In the genomic region with DNA sequence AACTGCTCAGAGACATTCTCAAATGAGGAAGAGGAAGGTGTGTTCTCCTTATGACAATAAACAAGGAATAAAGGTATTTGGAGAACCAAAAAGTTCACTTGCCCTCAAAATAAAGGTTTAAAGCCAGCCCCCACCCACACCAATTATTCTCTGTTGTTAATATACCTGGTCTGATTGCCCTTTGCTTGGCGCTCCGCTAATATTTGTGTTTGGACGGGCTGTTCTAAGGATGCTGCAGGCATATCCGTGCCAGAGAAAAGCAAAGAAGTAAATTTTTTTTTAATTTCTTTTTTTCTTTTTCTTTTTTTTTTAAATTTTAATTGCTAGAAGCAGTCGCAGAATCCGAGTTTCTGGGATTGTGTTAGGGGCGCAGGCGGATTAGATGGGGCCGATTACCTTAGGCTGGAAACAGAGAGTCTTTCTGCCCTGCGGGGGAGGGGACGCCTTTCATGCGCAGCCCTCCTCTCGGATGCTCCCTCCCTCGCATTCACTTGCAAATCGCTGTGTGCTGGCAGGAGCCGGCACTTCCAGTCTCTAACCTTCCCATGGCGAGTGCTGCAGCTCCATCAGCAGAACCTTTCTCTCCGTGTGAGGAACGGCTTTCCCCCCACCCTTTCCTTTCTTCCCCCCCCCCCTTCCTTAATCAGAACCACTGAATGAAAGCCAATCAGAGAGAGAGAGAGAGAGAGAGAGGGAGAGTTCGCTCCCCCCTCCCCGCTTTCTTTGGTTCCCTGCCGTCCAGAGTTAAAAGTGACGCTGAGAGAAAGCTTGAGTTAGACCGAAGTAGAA, we compare ENCODE assay signal across 10 mouse cellular contexts. TPM values are rescaled to one million over a fixed set of nuclear protein-coding genes. Genes with fewer than 3 reads are reported as not detected.
A peak's percentile ranks its signal among the peaks of the same experiment; 100 is the strongest.
DNase-seq lines count a peak whose midpoint lies in the region; ATAC-seq and TF ChIP-seq lines count a peak whose summit lies in the region.
"Had no signal": no experiment of that assay in that cellular context is flagged by ENCODE, and none has a peak within 500 bp of the region (broad histone marks: within the 10 kb centered on the region; RNA-seq: fewer than 3 reads in every experiment).

Gene Cdh10 (plus strand): TSS at position 763 of the 789 bp plus-strand sequence.

- DNase-seq in heart, adult 9 months (ENCODE audit: low spot score in 2 of 2): no peak
- DNase-seq in WW6 (ENCODE audit: low read depth, low spot score): peak; percentile 43
- peak; percentile 90 for DNase-seq in hindbrain, postnatal 0 days (ENCODE audit: low spot score)
- peak; percentile 31 for DNase-seq in retina, postnatal 7 days (ENCODE audit: low read depth, low spot score)
- no peak for DNase-seq in gastrocnemius, postnatal 25 days

- H3K27ac ChIP-seq in heart, embryonic 11.5 days (ENCODE audit: low read depth, low read length): no peak within 1 kb of the TSS
- H3K27ac ChIP-seq in embryonic facial prominence, embryonic 13.5 days: no peak within 1 kb of the TSS; the same call in 1 of the 2 replicates
- H3K27ac ChIP-seq in hindbrain, postnatal 0 days: peak within 1 kb of the TSS; percentile 74
- H3K27ac ChIP-seq in limb, embryonic 15.5 days: no peak within 1 kb of the TSS
- H3K27ac ChIP-seq: macrophage had no signal

- H3K4me2 ChIP-seq in heart, embryonic 11.5 days: peak within 1 kb of the TSS; percentile 72
- peak within 1 kb of the TSS; percentile 63 for H3K4me2 ChIP-seq in embryonic facial prominence, embryonic 13.5 days
- peak within 1 kb of the TSS; percentile 63 for H3K4me2 ChIP-seq in hindbrain, postnatal 0 days (ENCODE audit: low read depth, low read length)
- peak within 1 kb of the TSS; percentile 54 for H3K4me2 ChIP-seq in limb, embryonic 15.5 days

- no peaks in the 10 kb centered on the region for H3K36me3 ChIP-seq in heart, embryonic 11.5 days (ENCODE audit: control insufficient read depth, insufficient read depth, low read length)
- H3K36me3 ChIP-seq in embryonic facial prominence, embryonic 13.5 days: no peaks in the 10 kb centered on the region
- no peaks in the 10 kb centered on the region for H3K36me3 ChIP-seq in hindbrain, postnatal 0 days (ENCODE audit: insufficient read depth, low read length)
- no peaks in the 10 kb centered on the region for H3K36me3 ChIP-seq in limb, embryonic 15.5 days

- TF ChIP-seq CTCF in hindbrain, postnatal 0 days (IDR thresholded peaks at IDR 0.05; ENCODE audit: low read depth): no peak

- no peaks in the 10 kb centered on the region for H3K27me3 ChIP-seq in heart, embryonic 11.5 days (ENCODE audit: control insufficient read depth, insufficient read depth, low read length)
- H3K27me3 ChIP-seq in embryonic facial prominence, embryonic 13.5 days: no peaks in the 10 kb centered on the region
- H3K27me3 ChIP-seq in hindbrain, postnatal 0 days (ENCODE audit: insufficient read depth, low read length): no peaks in the 10 kb centered on the region
- H3K27me3 ChIP-seq in limb, embryonic 15.5 days: no peaks in the 10 kb centered on the region
- H3K27me3 ChIP-seq: CH12.LX had no signal

- H3K4me1 ChIP-seq in heart, embryonic 11.5 days (ENCODE audit: control insufficient read depth, insufficient read depth, low read length): no peaks in the 10 kb centered on the region
- H3K4me1 ChIP-seq in embryonic facial prominence, embryonic 13.5 days: peaks cover 2% of the 10 kb centered on the region; the same call in 1 of the 2 replicates
- no peaks in the 10 kb centered on the region for H3K4me1 ChIP-seq in hindbrain, postnatal 0 days (ENCODE audit: insufficient read depth, low read length)
- peaks cover 5% of the 10 kb centered on the region; the same call in 1 of the 2 replicates for H3K4me1 ChIP-seq in limb, embryonic 15.5 days

- no peaks in the 10 kb centered on the region for H3K9me3 ChIP-seq in heart, embryonic 11.5 days (replicated peaks; ENCODE audit: control insufficient read depth, low read length)
- H3K9me3 ChIP-seq in embryonic facial prominence, embryonic 13.5 days: no peaks in the 10 kb centered on the region
- H3K9me3 ChIP-seq in hindbrain, postnatal 0 days (ENCODE audit: low read length): no peaks in the 10 kb centered on the region
- no peaks in the 10 kb centered on the region for H3K9me3 ChIP-seq in limb, embryonic 15.5 days

- ATAC-seq in heart, embryonic 11.5 days (replicated peaks; ENCODE audit: insufficient number of reproducible peaks, low FRiP score, low TSS enrichment): peak; percentile 61; the same call in 1 of the 2 replicates
- ATAC-seq in embryonic facial prominence, embryonic 13.5 days (ENCODE audit: insufficient number of reproducible peaks, insufficient read depth, low FRiP score, low TSS enrichment, low read depth): peak; percentile 69; the same call in 1 of the 2 replicates
- peak; percentile 92 for ATAC-seq in hindbrain, postnatal 0 days
- ATAC-seq in limb, embryonic 15.5 days (ENCODE audit: insufficient number of reproducible peaks, low FRiP score, low TSS enrichment, low read depth): no peak

- H3K9ac ChIP-seq in heart, embryonic 11.5 days (ENCODE audit: low read depth, low read length): peak within 1 kb of the TSS; percentile 56
- H3K9ac ChIP-seq in embryonic facial prominence, embryonic 13.5 days: peak within 1 kb of the TSS; percentile 66
- peak within 1 kb of the TSS; percentile 40 for H3K9ac ChIP-seq in hindbrain, postnatal 0 days (replicated peaks; ENCODE audit: low read length)
- H3K9ac ChIP-seq in limb, embryonic 15.5 days: 0 out of 2 replicates have a peak within 1 kb of the TSS, but pooled peaks have one; percentile 14

- 1% methylated on average over 23 of the region's 24 CpGs for WGBS in heart, embryonic 11.5 days (ENCODE audit: insufficient replicate concordance)
- under 1% methylated on average over 24 of the region's 24 CpGs for WGBS in embryonic facial prominence, embryonic 13.5 days
- under 1% methylated on average over 24 of the region's 24 CpGs for WGBS in hindbrain, postnatal 0 days
- under 1% methylated on average over 22 of the region's 24 CpGs for WGBS in limb, embryonic 15.5 days

- H3K4me3 ChIP-seq in heart, embryonic 11.5 days (ENCODE audit: low read depth, low read length): peak within 1 kb of the TSS; percentile 46
- peak within 1 kb of the TSS; percentile 44 for H3K4me3 ChIP-seq in embryonic facial prominence, embryonic 13.5 days
- H3K4me3 ChIP-seq in hindbrain, postnatal 0 days (ENCODE audit: low read length): peak within 1 kb of the TSS; percentile 51
- peak within 1 kb of the TSS; percentile 44 for H3K4me3 ChIP-seq in limb, embryonic 15.5 days

RNA-seq across cellular contexts. Expression of gene Cdh10, which starts in this region (rescaled TPM):
- polyA plus RNA-seq in heart, embryonic 11.5 days (2014; fragmentation: Nextera tagmentation; extraction: Ambion mirVana): 2.3 TPM in 2 replicates
- 5.8 and 8.2 TPM in 2 replicates for polyA plus RNA-seq in embryonic facial prominence, embryonic 13.5 days (2015; fragmentation: Nextera tagmentation; extraction: Ambion mirVana)
- total RNA-seq in hindbrain, postnatal 0 days (2014; rRNA removed): 30.9 and 31.7 TPM in 2 replicates
- polyA plus RNA-seq in hindbrain, postnatal 0 days (2015; fragmentation: Nextera tagmentation; extraction: Ambion mirVana): 26.4 and 26.6 TPM in 2 replicates
- 2.6 and 2.8 TPM in 2 replicates for polyA plus RNA-seq in limb, embryonic 15.5 days (2015; fragmentation: Nextera tagmentation; extraction: Ambion mirVana)
- total RNA-seq in gastrocnemius, postnatal 25 days (2021): not detected
- total RNA-seq: CH12.LX had no signal
- polyA plus RNA-seq: macrophage had no signal

Comparison
In these comparisons a context has a peak if more than half of its experiments do, and no peak if none do; other contexts are left out.
1. RNA of gene Cdh10 (total RNA-seq): 30.9 to 31.7 TPM in hindbrain, postnatal 0 days; not detected in gastrocnemius, postnatal 25 days; every median in the first group is over 10 times any median in the second.
2. H3K9ac ChIP-seq: peak in every context shown above with its lines; median percentile 66 in embryonic facial prominence, embryonic 13.5 days; 56 in heart, embryonic 11.5 days; 40 in hindbrain, postnatal 0 days; 14 in limb, embryonic 15.5 days.
3. DNase-seq: peak in WW6 (single experiment), hindbrain, postnatal 0 days (single experiment) and retina, postnatal 7 days (single experiment); none in heart, adult 9 months (0 of 2) and gastrocnemius, postnatal 25 days (single experiment).
4. Peak in every context shown above with its lines, with median percentiles within 50 percentile points of each other: H3K4me2 ChIP-seq and H3K4me3 ChIP-seq.